Mouse (Mus musculus) MEL (cell line): ENCODE results near the gene Smtnl2. TPM values are rescaled to one million over a fixed set of nuclear protein-coding genes. Genes with fewer than 3 reads are reported as not detected.

Experiments used
- DNase-seq: peaks from one replicate; pipeline ENCODE4 v3.0.0; 2011; ENCODE audit warnings: low read depth, low spot score
- H3K27ac ChIP-seq: 2 replicates; pipeline ENCODE4 v1.5.1; 2012; ENCODE audit warnings: low read depth, mild to moderate bottlenecking, control low read depth, low read length, moderate library complexity; ENCODE audit not compliant: control insufficient read depth
- H3K27me3 ChIP-seq, 2 experiments: fragments of 150-350 bp in 1 of 2; sonication (generic) in 1 of 2; 2 replicates each; pipeline ENCODE4 v1.6.1; 2012; ENCODE audit warnings: low read length in 2 of 2, mild to moderate bottlenecking in 2 of 2, improper control_type of control experiment in 1 of 2, moderate library complexity in 1 of 2; ENCODE audit not compliant: insufficient read depth in 2 of 2, control insufficient read depth in 1 of 2
- H3K36me3 ChIP-seq, 2 experiments: 2 replicates each; pipeline ENCODE4 v1.6.1; 2012 to 2014; ENCODE audit warnings: low read length in 2 of 2, improper control_type of control experiment in 1 of 2, inconsistent platforms in 1 of 2, mild to moderate bottlenecking in 1 of 2; ENCODE audit not compliant: insufficient read depth in 2 of 2, control insufficient read depth in 1 of 2
- H3K4me1 ChIP-seq, 2 experiments: fragments of 150-350 bp in 1 of 2; sonication (generic) in 1 of 2; 2 replicates each; pipeline ENCODE4 v1.6.1; 2012; ENCODE audit warnings: low read length in 2 of 2, improper control_type of control experiment in 1 of 2, mild to moderate bottlenecking in 1 of 2; ENCODE audit not compliant: insufficient read depth in 2 of 2, control insufficient read depth in 1 of 2
- H3K4me3 ChIP-seq, 2 experiments: fragments of 150-350 bp in 1 of 2; sonication (generic) in 1 of 2; 2 replicates each; pipeline ENCODE4 v1.5.1; 2012; ENCODE audit warnings: low read depth in 2 of 2, low read length in 2 of 2, mild to moderate bottlenecking in 2 of 2, moderate library complexity in 2 of 2, control low read depth in 1 of 2, improper control_type of control experiment in 1 of 2; ENCODE audit not compliant: control insufficient read depth in 1 of 2, insufficient read depth in 1 of 2
- H3K79me2 ChIP-seq: 2 replicates; pipeline ENCODE4 v1.6.1; 2012; ENCODE audit warnings: mild to moderate bottlenecking, low read length, moderate library complexity; ENCODE audit not compliant: control insufficient read depth, poor library complexity, insufficient read depth
- H3K9ac ChIP-seq: 2 replicates; pipeline ENCODE4 v1.6.1; 2012; ENCODE audit warnings: low read depth, mild to moderate bottlenecking, control low read depth, low read length, moderate library complexity; ENCODE audit not compliant: control insufficient read depth, poor library complexity, severe bottlenecking
- H3K9me3 ChIP-seq: fragments of 150-350 bp; sonication (generic); replicated peaks from 2 replicates; pipeline ENCODE4 v1.6.1; 2012; ENCODE audit warnings: mild to moderate bottlenecking, low read length, improper control_type of control experiment, moderate library complexity; ENCODE audit not compliant: insufficient read depth
- E2F4 ChIP-seq: IDR thresholded peaks from 2 replicates; pipeline ENCODE4 v1.6.1; 2011; ENCODE audit warnings: low read depth, low read length, improper control_type of control experiment, borderline replicate concordance
- GABPA ChIP-seq: IDR thresholded peaks from 2 replicates; pipeline ENCODE4 v1.6.1; 2012; ENCODE audit warnings: low read depth, mild to moderate bottlenecking, inconsistent platforms, low read length, improper control_type of control experiment, moderate library complexity
- HCFC1 ChIP-seq: IDR thresholded peaks from 2 replicates; pipeline ENCODE4 v1.6.1; 2012; ENCODE audit warnings: low read depth, mild to moderate bottlenecking, inconsistent platforms, low read length, improper control_type of control experiment, moderate library complexity
- MAFK ChIP-seq: IDR thresholded peaks from 2 replicates; pipeline ENCODE4 v1.6.1; 2011; ENCODE audit warnings: low read depth, mild to moderate bottlenecking, low read length, improper control_type of control experiment, borderline replicate concordance
- NRF1 ChIP-seq: IDR thresholded peaks from 2 replicates; pipeline ENCODE4 v1.6.1; 2014; ENCODE audit warnings: low read depth, mild to moderate bottlenecking, inconsistent platforms, low read length, improper control_type of control experiment, moderate library complexity; ENCODE audit not compliant: poor library complexity, insufficient read depth, severe bottlenecking
- polyA plus RNA-seq, 2 experiments: library from polyadenylated mRNA; stranded (reverse) in 1 of 2; unstranded in 1 of 2; fragments of >175 nt in 1 of 2; fragments of >200 nt in 1 of 2; gene quantifications; 2 replicates each; pipeline versions ENCODE4 v1.2.1 to v1.2.4; 2012; ENCODE audit warnings: low replicate concordance in 2 of 2, low read depth in 1 of 2; ENCODE audit not compliant: insufficient read length in 2 of 2, insufficient read depth in 1 of 2, missing spikeins in 1 of 2
- total RNA-seq: library from RNA; depleted of rRNA; stranded (reverse); fragments of 300-350 nt; gene quantifications from 2 replicates; pipeline ENCODE4 v1.2.3, GENCODE M21; 2012; rRNA removed

Smtnl2 gene
- total and polyA plus RNA-seq, 3 experiments: 10.2 to 10.9 TPM; not detected in 1

GRCm38 (mm10) chr11:72342549-72343237 lies 68.8 kb downstream of the Smtnl2 start:
- no peak for DNase-seq
- no peak for TF ChIP-seq NRF1
- no peaks in the 10 kb centered on the region for H3K9me3 ChIP-seq
- no peaks in the 10 kb centered on the region for H3K4me1 ChIP-seq
- no peaks in the 10 kb centered on the region for H3K36me3 ChIP-seq
- H3K27ac ChIP-seq: no peak overlapping the region
- no peak overlapping the region for H3K4me3 ChIP-seq
- H3K27me3 ChIP-seq: peaks cover 5 to 7% of the 10 kb centered on the region in 2 experiments
- H3K9ac ChIP-seq: no peak overlapping the region
- no peaks in the 10 kb centered on the region for H3K79me2 ChIP-seq

- Histone ChIP-seq H3K79me2 (no peaks in the 10 kb centered on the region), H3K9ac (no peak overlapping the region), H3K4me3 (no peak overlapping the region), H3K9me3 (no peaks in the 10 kb centered on the region), H3K27me3 (peaks cover 9 to 11% of the 10 kb centered on the region in 2 experiments), H3K36me3 (no peaks in the 10 kb centered on the region), H3K27ac (no peak overlapping the region), H3K4me1 (no peaks in the 10 kb centered on the region)
- no peak for DNase-seq
- TF ChIP-seq GABPA (no peak), MAFK (no peak), HCFC1 (no peak), E2F4 (no peak)
These were observed 71.8 kb downstream of the Smtnl2 start for GRCm38 (mm10) chr11:72339716-72340115.

Other genes starting within 250 kb of the Smtnl2 start
- gene Gm43951, start 204.9 kb downstream of the Smtnl2 start, total RNA-seq: 1.5 and 1.6 TPM in 2 replicates
- 1 to 10 TPM in 1 of 2 experiments, not detected in 1; 2.0 TPM for gene Gm43951, start 204.9 kb downstream of the Smtnl2 start, polyA plus RNA-seq
- gene 4933427D14Rik, start 204.3 kb downstream of the Smtnl2 start, total RNA-seq: 17.5 and 19.6 TPM in 2 replicates
- gene 4933427D14Rik, start 204.3 kb downstream of the Smtnl2 start, polyA plus RNA-seq: 10 to 100 TPM in 1 of 2 experiments, not detected in 1; 14.5 TPM
- gene Txndc17, start 204.2 kb downstream of the Smtnl2 start, total RNA-seq: 194 and 210 TPM in 2 replicates
- gene Txndc17, start 204.2 kb downstream of the Smtnl2 start, polyA plus RNA-seq: 100 to 1,000 TPM in 1 of 2 experiments, not detected in 1; 196 TPM
- gene Med31, start 196.1 kb downstream of the Smtnl2 start, total RNA-seq: 18.2 and 21.1 TPM in 2 replicates
- gene Med31, start 196.1 kb downstream of the Smtnl2 start, polyA plus RNA-seq: 10 to 100 TPM in 1 of 2 experiments, not detected in 1; 12.1 TPM
- not detected in 2 replicates for gene Slc13a5, start 144.5 kb downstream of the Smtnl2 start, total RNA-seq
- gene Slc13a5, start 144.5 kb downstream of the Smtnl2 start, polyA plus RNA-seq: not detected
- gene Xaf1, start 110.1 kb downstream of the Smtnl2 start, total RNA-seq: 0.56 and 1.0 TPM in 2 replicates
- gene Xaf1, start 110.1 kb downstream of the Smtnl2 start, polyA plus RNA-seq: 1 to 10 TPM in 1 of 2 experiments, not detected in 1; 1.8 TPM
- not detected in 2 replicates for gene Fbxo39, start 97.3 kb downstream of the Smtnl2 start, total RNA-seq
- gene Fbxo39, start 97.3 kb downstream of the Smtnl2 start, polyA plus RNA-seq: not detected
- gene Tekt1, start 49.3 kb downstream of the Smtnl2 start, total RNA-seq: not detected in 2 replicates
- not detected for gene Tekt1, start 49.3 kb downstream of the Smtnl2 start, polyA plus RNA-seq
- gene Ggt6, start 23.8 kb upstream of the Smtnl2 start, total RNA-seq: not detected in 2 replicates
- under 1 TPM in 1 of 2 experiments, not detected in 1; 0.04 TPM for gene Ggt6, start 23.8 kb upstream of the Smtnl2 start, polyA plus RNA-seq
- gene Mybbp1a, start 29.6 kb upstream of the Smtnl2 start, total RNA-seq: 328 and 344 TPM in 2 replicates
- 1,000 to 10,000 TPM in 1 of 2 experiments, 100 to 1,000 TPM in 1; 602 to 3,394 TPM for gene Mybbp1a, start 29.6 kb upstream of the Smtnl2 start, polyA plus RNA-seq
- 0.33 and 0.58 TPM in 2 replicates for gene Spns2, start 78.2 kb upstream of the Smtnl2 start, total RNA-seq
- gene Spns2, start 78.2 kb upstream of the Smtnl2 start, polyA plus RNA-seq: 1 to 10 TPM in 1 of 2 experiments, not detected in 1; 3.0 TPM
- gene Spns3, start 138.8 kb upstream of the Smtnl2 start, total RNA-seq: 5.2 and 10.6 TPM in 2 replicates
- 10 to 100 TPM in 1 of 2 experiments, not detected in 1; 12.7 TPM for gene Spns3, start 138.8 kb upstream of the Smtnl2 start, polyA plus RNA-seq
- gene Ube2g1, start 195.6 kb upstream of the Smtnl2 start, total RNA-seq: 26.6 and 29.2 TPM in 2 replicates
- 10 to 100 TPM; 38.0 to 38.1 TPM for gene Ube2g1, start 195.6 kb upstream of the Smtnl2 start, polyA plus RNA-seq